8 mouse cellular contexts compared by ENCODE assay signal in the genomic region with DNA sequence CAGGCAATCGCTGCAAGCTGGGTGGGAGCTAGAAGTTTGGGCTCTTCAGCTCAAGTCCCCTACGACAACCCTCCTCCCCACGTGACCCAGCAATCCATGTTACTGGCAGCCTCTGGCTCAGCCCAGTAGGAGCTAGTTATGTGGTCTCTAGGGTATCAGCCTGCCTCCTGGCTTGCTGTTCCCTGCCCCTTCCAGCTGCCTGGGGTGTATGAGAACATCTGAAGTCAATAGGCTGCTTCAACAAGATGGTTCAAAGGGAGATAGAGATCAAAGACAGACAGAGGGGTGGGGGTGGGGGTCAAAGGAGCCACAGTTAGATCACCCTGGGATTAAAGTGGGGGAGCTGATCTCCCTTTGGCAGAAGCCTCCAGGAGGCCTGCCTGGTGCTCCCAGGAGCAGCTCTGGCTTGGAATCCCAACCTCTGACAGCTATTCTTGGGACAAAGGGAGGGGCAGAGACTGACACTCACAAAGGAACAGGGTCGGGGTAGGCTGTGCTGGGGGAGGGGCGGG.
A peak's percentile ranks its signal among the peaks of the same experiment; 100 is the strongest.
DNase-seq lines count a peak whose midpoint lies in the region; ATAC-seq and TF ChIP-seq lines count a peak whose summit lies in the region.
"Had no signal": no experiment of that assay in that cellular context is flagged by ENCODE, and none has a peak within 500 bp of the region (broad histone marks: within the 10 kb centered on the region; RNA-seq: fewer than 3 reads in every experiment).

No protein-coding gene starts in this region.

- H3K36me3 ChIP-seq in midbrain, embryonic 11.5 days (ENCODE audit: control insufficient read depth, insufficient read depth, low read length) = no peaks in the 10 kb centered on the region
- H3K36me3 ChIP-seq in midbrain, postnatal 0 days (ENCODE audit: insufficient read depth, low read length) = no peaks in the 10 kb centered on the region
- H3K36me3 ChIP-seq in midbrain, embryonic 14.5 days (ENCODE audit: control insufficient read depth, insufficient read depth, low read length) = no peaks in the 10 kb centered on the region

- H3K9ac ChIP-seq in midbrain, embryonic 11.5 days (ENCODE audit: low read length) = peak overlapping the region; percentile 36; the same call in 1 of the 2 replicates
- H3K9ac ChIP-seq in midbrain, postnatal 0 days (replicated peaks; ENCODE audit: low read length, poor library complexity, severe bottlenecking) = no peak overlapping the region
- no peak overlapping the region for H3K9ac ChIP-seq in midbrain, embryonic 14.5 days (replicated peaks; ENCODE audit: low read length)
- H3K9ac ChIP-seq: liver, embryonic 14.5 days had no signal

- no peak for TF ChIP-seq CTCF in midbrain, postnatal 0 days (IDR thresholded peaks at IDR 0.05)

- no peaks in the 10 kb centered on the region for H3K9me3 ChIP-seq in midbrain, embryonic 11.5 days (ENCODE audit: control insufficient read depth, low read length)
- H3K9me3 ChIP-seq in midbrain, postnatal 0 days (ENCODE audit: low read length) = no peaks in the 10 kb centered on the region
- no peaks in the 10 kb centered on the region for H3K9me3 ChIP-seq in midbrain, embryonic 14.5 days (ENCODE audit: control insufficient read depth, low read length)

- H3K4me3 ChIP-seq in midbrain, embryonic 11.5 days (ENCODE audit: low read depth, low read length) = no peak overlapping the region
- H3K4me3 ChIP-seq in midbrain, postnatal 0 days (ENCODE audit: low read depth, low read length) = no peak overlapping the region
- no peak overlapping the region for H3K4me3 ChIP-seq in midbrain, embryonic 14.5 days (replicated peaks; ENCODE audit: low read depth, low read length)

- 3% methylated on average over 5 of the region's 5 CpGs for WGBS in midbrain, embryonic 11.5 days
- WGBS in midbrain, postnatal 0 days = 6% methylated on average over 5 of the region's 5 CpGs
- 5% methylated on average over 5 of the region's 5 CpGs for WGBS in midbrain, embryonic 14.5 days

- H3K4me1 ChIP-seq in midbrain, embryonic 11.5 days (ENCODE audit: control insufficient read depth, insufficient read depth, low read length) = peaks cover 20% of the 10 kb centered on the region
- H3K4me1 ChIP-seq in midbrain, postnatal 0 days (ENCODE audit: insufficient read depth, low read length) = peaks cover 4% of the 10 kb centered on the region; the same call in 1 of the 2 replicates
- H3K4me1 ChIP-seq in midbrain, embryonic 14.5 days (ENCODE audit: control insufficient read depth, insufficient read depth, low read length) = peaks cover 30% of the 10 kb centered on the region

- H3K4me2 ChIP-seq in midbrain, embryonic 11.5 days = no peak overlapping the region
- H3K4me2 ChIP-seq in midbrain, postnatal 0 days (ENCODE audit: low read depth, low read length, poor library complexity, severe bottlenecking) = no peak overlapping the region
- H3K4me2 ChIP-seq in midbrain, embryonic 14.5 days (ENCODE audit: low read length) = no peak overlapping the region

- H3K27ac ChIP-seq in midbrain, embryonic 11.5 days (ENCODE audit: low read depth, low read length) = no peak overlapping the region; the same call in 1 of the 2 replicates
- H3K27ac ChIP-seq in midbrain, postnatal 0 days (ENCODE audit: low read depth, low read length) = no peak overlapping the region
- H3K27ac ChIP-seq in midbrain, embryonic 14.5 days (replicated peaks; ENCODE audit: low read depth, low read length) = no peak overlapping the region
- H3K27ac ChIP-seq: liver, embryonic 14.5 days had no signal

- H3K27me3 ChIP-seq in midbrain, embryonic 11.5 days (ENCODE audit: control insufficient read depth, insufficient read depth, low read length) = no peaks in the 10 kb centered on the region
- 0 out of 2 replicates have a peak, but pooled peaks cover 10% of the 10 kb centered on the region for H3K27me3 ChIP-seq in midbrain, postnatal 0 days (ENCODE audit: insufficient read depth, low read length)
- H3K27me3 ChIP-seq in midbrain, embryonic 14.5 days (ENCODE audit: control insufficient read depth, insufficient read depth, low read length) = no peaks in the 10 kb centered on the region

- peak; percentile 87 for DNase-seq in midbrain, embryonic 11.5 days (ENCODE audit: low spot score, missing footprints)
- no peak for DNase-seq in midbrain, postnatal 0 days (ENCODE audit: low spot score)
- peak; percentile 64 for DNase-seq in embryo, embryonic 10 days (ENCODE audit: low spot score)
- peak; percentile 77 for DNase-seq in gastrocnemius, postnatal 25 days
- peak; percentile 39 for DNase-seq in midbrain, embryonic 14.5 days
- DNase-seq in adrenal gland, adult (ENCODE audit: inconsistent age in 2 of 2, low spot score in 1 of 2) = no peak
- no peak for DNase-seq in layer of hippocampus, adult 11-12 months (ENCODE audit: low spot score)

- peak; percentile 74 for ATAC-seq in midbrain, embryonic 11.5 days (ENCODE audit: low FRiP score)
- ATAC-seq in midbrain, postnatal 0 days (ENCODE audit: low FRiP score) = no peak
- peak; percentile 8; the same call in 1 of the 2 replicates for ATAC-seq in midbrain, embryonic 14.5 days (ENCODE audit: low FRiP score, low TSS enrichment)

Comparison
In these comparisons a context has a peak if more than half of its experiments do, and no peak if none do; other contexts are left out.
1. DNase-seq: peak in midbrain, embryonic 11.5 days (single experiment), embryo, embryonic 10 days (single experiment), gastrocnemius, postnatal 25 days (single experiment) and midbrain, embryonic 14.5 days (single experiment); none in midbrain, postnatal 0 days (single experiment), adrenal gland, adult (0 of 2) and layer of hippocampus, adult 11-12 months (single experiment).